Mouse (Mus musculus) layer of hippocampus, postnatal 10 days (tissue): Measurements from ENCODE around the gene Npat. TPM values are rescaled to one million over a fixed set of nuclear protein-coding genes. Genes with fewer than 3 reads are reported as not detected.
A peak's percentile ranks its signal among the peaks of the same experiment; 100 is the strongest.

Source experiments
- DNase-seq, 2 experiments: peaks; one replicate each; pipeline ENCODE4 v3.0.0; 2021; ENCODE audit warnings: low spot score in 2 of 2
- long read RNA-seq: library from polyadenylated mRNA; stranded (forward); transcript quantifications from one replicate; pipeline ENCODE4 v2.0.0, GENCODE M21; 2023
- total RNA-seq, 2 experiments: library from RNA; stranded (reverse); gene quantifications; 2 replicates each; pipeline ENCODE4 v1.2.3; 2021

The Npat gene
- total RNA-seq: 10 to 100 TPM; 14.3 to 16.3 TPM
- long read RNA-seq, partial matches to known transcripts: 3 of 5 reads
- long read RNA-seq, other reads (novel, unspliced or antisense): 2 of 5 reads

GRCm38 (mm10) chr9:53536558-53537320 lies at the start of gene Npat, which contains the start of gene Atm:
Gene Npat (plus strand): TSS chr9:53537047.
Gene Atm (minus strand): TSS chr9:53536740.
- DNase-seq: peak; percentile 99

GRCm38 (mm10) chr9:53508053-53508452 lies 28.8 kb upstream of the Npat start:
- no peak for DNase-seq

- no peak for DNase-seq
These were observed 22.8 kb upstream of the Npat start for GRCm38 (mm10) chr9:53514091-53514490.

- no peak for DNase-seq
These were observed 19.4 kb upstream of the Npat start for GRCm38 (mm10) chr9:53517373-53518009.

- no peak for DNase-seq
These were observed 1.2 kb upstream of the Npat start for GRCm38 (mm10) chr9:53535416-53536320.

GRCm38 (mm10) chr9:53537336-53537965 lies 604 bp downstream of the Npat start:
- no peak for DNase-seq

GRCm38 (mm10) chr9:53570662-53571061 lies 33.8 kb downstream of the Npat start:
- peak; percentile 36 to 54 for DNase-seq

GRCm38 (mm10) chr9:53572516-53573307 lies 35.9 kb downstream of the Npat start:
- no peak for DNase-seq

GRCm38 (mm10) chr9:53575721-53576120 lies 38.9 kb downstream of the Npat start:
- no peak for DNase-seq

- DNase-seq: no peak
These were observed 45.0 kb downstream of the Npat start for GRCm38 (mm10) chr9:53581870-53582269.

GRCm38 (mm10) chr9:53594764-53595163 lies 57.9 kb downstream of the Npat start:
- peak; percentile 74 to 76 for DNase-seq

- no peak for DNase-seq
These were observed 60.2 kb downstream of the Npat start for GRCm38 (mm10) chr9:53596971-53597600.

- no peak for DNase-seq
These were observed 61.8 kb downstream of the Npat start for GRCm38 (mm10) chr9:53598631-53599030.

- no peak for DNase-seq
These were observed 64.7 kb downstream of the Npat start for GRCm38 (mm10) chr9:53601541-53601940.

GRCm38 (mm10) chr9:53603384-53603783 lies 66.5 kb downstream of the Npat start:
- no peak for DNase-seq

GRCm38 (mm10) chr9:53603849-53604248 lies 67.0 kb downstream of the Npat start:
- no peak for DNase-seq

- DNase-seq: no peak
These were observed 68.1 kb downstream of the Npat start for GRCm38 (mm10) chr9:53604954-53605353.

GRCm38 (mm10) chr9:53607192-53607591 lies 70.3 kb downstream of the Npat start:
- no peak for DNase-seq

- DNase-seq: no peak
These were observed 71.0 kb downstream of the Npat start for GRCm38 (mm10) chr9:53607816-53608215.
